Mouse (Mus musculus) kidney, embryonic 15.5 days (tissue): ENCODE results near the gene Ppp1r21. TPM values are rescaled to one million over a fixed set of nuclear protein-coding genes. Genes with fewer than 3 reads are reported as not detected.

Experiments used
- ATAC-seq: fragments of 200-750 bp; cut with Nextera tagmentation; replicated peaks from 2 replicates; pipeline ENCODE4 v1.8.0; 2017; ENCODE audit warnings: moderate TSS enrichment; ENCODE audit not compliant: low FRiP score
- H3K27ac ChIP-seq: fragments of 300-500 bp; sonication (generic); 2 replicates; pipeline ENCODE4 v1.5.1; 2015; ENCODE audit warnings: mild to moderate bottlenecking, inconsistent platforms
- H3K27me3 ChIP-seq: fragments of 300-500 bp; sonication (generic); 2 replicates; pipeline ENCODE4 v1.6.1; 2015; ENCODE audit warnings: inconsistent platforms
- H3K36me3 ChIP-seq: fragments of 300-500 bp; sonication (generic); 2 replicates; pipeline ENCODE4 v1.6.1; 2015; ENCODE audit warnings: inconsistent platforms
- H3K4me1 ChIP-seq: fragments of 300-500 bp; sonication (generic); 2 replicates; pipeline ENCODE4 v1.6.1; 2015; ENCODE audit warnings: inconsistent platforms
- H3K4me2 ChIP-seq: fragments of 300-500 bp; sonication (generic); 2 replicates; pipeline ENCODE4 v1.6.1; 2015; ENCODE audit warnings: moderate library complexity, mild to moderate bottlenecking, inconsistent platforms
- H3K4me3 ChIP-seq: fragments of 300-500 bp; sonication (generic); replicated peaks from 2 replicates; pipeline ENCODE4 v1.5.1; 2015; ENCODE audit warnings: mild to moderate bottlenecking, inconsistent platforms
- H3K9ac ChIP-seq: fragments of 300-500 bp; sonication (generic); 2 replicates; pipeline ENCODE4 v1.6.1; 2015; ENCODE audit warnings: mild to moderate bottlenecking, inconsistent platforms
- H3K9me3 ChIP-seq: fragments of 300-500 bp; sonication (generic); replicated peaks from 2 replicates; pipeline ENCODE4 v1.6.1; 2016; ENCODE audit warnings: inconsistent platforms
- WGBS: fragments of 180-500 bp; shearing (Covaris S2); methylation state at CpG from one replicate; pipeline ENCODE4 v1.1.7; 2015; ENCODE audit warnings: mixed read lengths; 5-methylcytosine and 5-hydroxymethylcytosine counted together
- polyA plus RNA-seq: library from polyadenylated mRNA; unstranded; fragments of >200 nt; fragmentation: Nextera tagmentation; extraction: Ambion mirVana; gene quantifications from 2 replicates; pipeline ENCODE4 v1.2.1, GENCODE M21; 2015

Ppp1r21 gene
- polyA plus RNA-seq, 1 experiment from 2014 or later: 26.8 TPM

DNA sequence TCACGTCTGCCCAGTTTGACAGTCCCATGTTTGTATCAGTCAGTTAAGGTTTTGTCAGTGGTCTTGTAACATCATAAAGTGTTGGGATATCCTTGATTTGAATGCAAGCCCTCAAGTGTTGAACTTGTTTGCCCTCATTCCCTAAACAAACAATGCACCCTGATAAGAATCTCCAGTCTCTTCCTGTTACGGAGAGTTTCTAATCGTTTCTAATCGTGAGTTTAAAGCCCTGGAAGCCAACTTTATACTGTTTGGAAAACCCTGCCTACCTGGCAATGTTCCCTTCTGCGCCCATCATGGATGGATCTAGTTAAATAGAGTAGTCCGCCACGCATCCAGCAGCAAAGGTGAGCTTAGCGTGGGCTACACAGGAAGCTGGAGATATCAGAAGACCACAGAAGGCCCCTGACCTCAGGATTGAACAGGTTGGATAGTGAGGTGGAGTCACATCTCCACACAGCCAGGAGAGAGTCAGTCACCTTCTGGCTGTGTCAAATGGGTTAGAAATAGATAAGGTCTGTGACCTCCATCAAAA, 70.6 kb downstream of the Ppp1r21 start:
- H3K9ac ChIP-seq: no peak overlapping the region
- H3K4me1 ChIP-seq: peaks cover 36% of the 10 kb centered on the region
- H3K36me3 ChIP-seq: 0 out of 2 replicates have a peak, but pooled peaks cover 5% of the 10 kb centered on the region
- WGBS: 70% methylated on average over 8 of the region's 8 CpGs
- no peaks in the 10 kb centered on the region for H3K27me3 ChIP-seq
- H3K4me2 ChIP-seq: no peak overlapping the region
- H3K4me3 ChIP-seq: no peak overlapping the region
- no peaks in the 10 kb centered on the region for H3K9me3 ChIP-seq
- H3K27ac ChIP-seq: no peak overlapping the region
- ATAC-seq: no peak

GRCm38 (mm10) chr17:88603943-88604342, 74.0 kb downstream of the Ppp1r21 start:
- no peak for ATAC-seq
- Histone ChIP-seq H3K27ac (no peak overlapping the region), H3K9me3 (no peaks in the 10 kb centered on the region), H3K4me1 (peaks cover 15% of the 10 kb centered on the region), H3K4me3 (no peak overlapping the region), H3K36me3 (0 out of 2 replicates have a peak, but pooled peaks cover 5% of the 10 kb centered on the region), H3K4me2 (no peak overlapping the region), H3K27me3 (no peaks in the 10 kb centered on the region), H3K9ac (no peak overlapping the region)
- WGBS: 91% methylated on average over 11 of the region's 11 CpGs

- no peak overlapping the region for H3K27ac ChIP-seq
- no peak for ATAC-seq
- WGBS: 61% methylated on average over 2 of the region's 2 CpGs
- no peaks in the 10 kb centered on the region for H3K4me1 ChIP-seq
- H3K4me2 ChIP-seq: no peak overlapping the region
- H3K9me3 ChIP-seq: no peaks in the 10 kb centered on the region
- H3K4me3 ChIP-seq: no peak overlapping the region
- H3K9ac ChIP-seq: no peak overlapping the region
- peaks cover 5% of the 10 kb centered on the region; the same call in 1 of the 2 replicates for H3K36me3 ChIP-seq
- H3K27me3 ChIP-seq: no peaks in the 10 kb centered on the region
These were observed 76.1 kb downstream of the Ppp1r21 start for GRCm38 (mm10) chr17:88606056-88606455.

DNA sequence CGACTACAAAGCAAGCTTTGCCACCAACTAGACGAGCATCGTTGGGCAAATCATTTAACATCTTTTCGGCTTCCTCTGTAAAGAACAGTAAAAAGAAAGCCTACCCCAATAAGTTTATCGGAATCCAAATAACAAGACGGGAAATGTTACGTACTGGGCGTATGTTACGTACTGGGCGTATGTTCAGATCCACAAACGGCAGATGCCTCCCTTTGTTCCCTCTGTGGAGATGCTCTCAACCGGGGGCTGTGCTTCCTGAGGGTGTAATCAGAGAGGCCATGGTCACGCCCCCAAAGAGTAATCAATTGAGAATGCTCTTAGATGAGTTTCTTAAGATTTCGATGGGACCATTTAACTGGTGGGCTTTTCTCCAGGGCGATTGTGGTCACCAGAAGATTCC, 79.4 kb downstream of the Ppp1r21 start:
- no peaks in the 10 kb centered on the region for H3K4me1 ChIP-seq
- no peak overlapping the region for H3K4me3 ChIP-seq
- ATAC-seq: no peak
- no peak overlapping the region for H3K9ac ChIP-seq
- H3K9me3 ChIP-seq: no peaks in the 10 kb centered on the region
- H3K27ac ChIP-seq: no peak overlapping the region
- no peaks in the 10 kb centered on the region for H3K27me3 ChIP-seq
- 77% methylated on average over 15 of the region's 15 CpGs for WGBS
- no peaks in the 10 kb centered on the region; the same call in 1 of the 2 replicates for H3K36me3 ChIP-seq
- no peak overlapping the region for H3K4me2 ChIP-seq

- Histone ChIP-seq H3K4me3 (no peak overlapping the region), H3K9me3 (no peaks in the 10 kb centered on the region), H3K27me3 (no peaks in the 10 kb centered on the region), H3K4me2 (no peak overlapping the region), H3K27ac (no peak overlapping the region), H3K9ac (no peak overlapping the region), H3K4me1 (no peaks in the 10 kb centered on the region), H3K36me3 (no peaks in the 10 kb centered on the region; the same call in 1 of the 2 replicates)
- WGBS: 50% methylated on average over 2 of the region's 2 CpGs
- ATAC-seq: no peak
These were observed 81.1 kb downstream of the Ppp1r21 start for GRCm38 (mm10) chr17:88611057-88611456.

DNA sequence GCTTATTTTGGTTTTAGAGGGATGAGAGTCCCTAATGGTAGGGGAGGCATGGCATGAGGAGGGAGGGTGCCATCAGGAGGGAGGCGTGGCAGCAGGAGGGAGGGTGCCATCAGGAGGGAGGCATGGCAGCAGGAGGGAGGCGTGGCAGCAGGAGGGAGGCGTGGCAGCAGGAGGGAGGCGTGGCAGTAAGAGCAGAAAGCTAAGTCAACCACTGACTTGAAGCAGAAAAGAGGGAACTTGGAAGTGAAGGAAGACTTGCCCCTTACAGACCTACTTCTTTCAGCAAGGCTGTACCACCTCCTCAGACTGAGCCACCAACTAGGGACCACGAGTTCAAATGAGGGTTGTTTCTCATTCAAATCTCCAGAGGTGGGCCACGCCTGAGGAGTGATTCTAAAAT, 83.3 kb downstream of the Ppp1r21 start:
- Histone ChIP-seq H3K4me1 (no peaks in the 10 kb centered on the region), H3K9me3 (no peaks in the 10 kb centered on the region), H3K27me3 (no peaks in the 10 kb centered on the region), H3K27ac (no peak overlapping the region), H3K36me3 (no peaks in the 10 kb centered on the region; the same call in 1 of the 2 replicates), H3K4me3 (no peak overlapping the region), H3K9ac (no peak overlapping the region), H3K4me2 (no peak overlapping the region)
- 65% methylated on average over 6 of the region's 6 CpGs for WGBS
- ATAC-seq: no peak

DNA sequence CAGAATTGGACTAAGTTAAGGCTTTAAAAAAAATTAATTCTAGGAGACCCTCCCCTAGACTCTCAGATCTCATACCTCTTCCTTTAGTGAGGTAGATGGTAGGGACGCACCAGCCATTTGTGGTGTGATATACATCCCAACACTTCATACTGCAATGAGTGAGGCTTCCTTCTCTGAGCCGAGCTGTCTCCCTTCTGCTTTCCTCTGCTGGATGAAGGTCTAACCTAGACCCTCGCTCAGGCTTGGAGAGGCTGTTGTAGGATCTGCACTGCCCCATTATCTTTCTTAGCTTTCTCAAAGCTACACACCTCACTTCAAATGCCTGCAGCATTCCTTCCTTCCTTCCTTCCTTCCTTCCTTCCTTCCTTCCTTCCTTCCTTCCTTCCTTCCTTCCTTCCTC, 83.8 kb downstream of the Ppp1r21 start:
- WGBS: 93% methylated on average over 3 of the region's 3 CpGs
- ATAC-seq: no peak

DNA sequence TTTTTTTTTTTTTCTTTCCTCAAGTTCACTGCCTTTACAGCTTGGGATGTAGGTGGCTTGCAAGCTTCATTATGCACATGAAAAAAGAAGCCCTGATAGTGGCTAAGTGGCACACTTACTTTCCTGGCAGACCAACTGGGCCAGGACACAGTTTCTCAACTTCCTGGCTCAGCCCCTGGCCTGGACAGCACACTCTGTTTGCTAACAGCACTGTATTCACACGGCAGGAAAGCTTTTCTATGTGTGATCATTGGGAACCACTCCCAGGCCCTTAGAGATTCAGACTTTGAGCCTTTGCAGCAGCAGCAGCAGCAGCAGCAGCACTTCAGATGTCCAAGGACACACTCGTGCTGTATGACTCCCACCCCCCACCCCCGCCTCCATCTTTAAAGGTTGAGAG, 84.3 kb downstream of the Ppp1r21 start:
- no peak for ATAC-seq
- Histone ChIP-seq H3K36me3 (no peaks in the 10 kb centered on the region; the same call in 1 of the 2 replicates), H3K4me1 (no peaks in the 10 kb centered on the region), H3K9ac (no peak overlapping the region), H3K4me2 (no peak overlapping the region), H3K4me3 (no peak overlapping the region), H3K9me3 (no peaks in the 10 kb centered on the region), H3K27ac (no peak overlapping the region), H3K27me3 (no peaks in the 10 kb centered on the region)
- WGBS: 53% methylated on average over 3 of the region's 3 CpGs

More for the DNA sequence above, 83.8 kb downstream of the Ppp1r21 start:
- H3K27me3 ChIP-seq: no peaks in the 10 kb centered on the region
- no peak overlapping the region for H3K27ac ChIP-seq
- H3K4me2 ChIP-seq: no peak overlapping the region
- H3K9me3 ChIP-seq: no peaks in the 10 kb centered on the region
- H3K36me3 ChIP-seq: no peaks in the 10 kb centered on the region; the same call in 1 of the 2 replicates
- H3K4me1 ChIP-seq: no peaks in the 10 kb centered on the region
- no peak overlapping the region for H3K4me3 ChIP-seq
- no peak overlapping the region for H3K9ac ChIP-seq

DNA sequence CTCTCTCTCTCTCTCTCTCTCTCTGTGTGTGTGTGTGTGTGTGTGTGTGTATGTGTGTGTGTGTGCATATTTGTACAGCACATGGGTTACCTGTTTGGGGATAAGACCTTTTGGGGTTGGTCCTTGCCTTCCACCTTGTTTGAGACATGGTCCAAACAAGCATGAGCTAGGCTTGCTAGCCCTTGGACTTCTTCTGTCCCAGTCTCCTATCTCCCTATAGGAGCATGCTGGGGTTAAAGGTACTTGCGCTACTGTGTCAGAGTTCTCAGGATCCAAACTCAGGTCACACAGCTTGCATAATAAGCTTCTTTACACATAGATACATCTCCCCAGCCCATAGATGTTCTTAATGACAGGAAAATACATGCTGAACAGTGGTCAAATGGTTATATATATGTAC, 84.8 kb downstream of the Ppp1r21 start:
- no peak for ATAC-seq

GRCm38 (mm10) chr17:88615492-88616155, 85.7 kb downstream of the Ppp1r21 start:
- H3K4me2 ChIP-seq: no peak overlapping the region
- H3K4me3 ChIP-seq: no peak overlapping the region
- no peaks in the 10 kb centered on the region for H3K4me1 ChIP-seq
- no peak overlapping the region for H3K9ac ChIP-seq
- H3K27ac ChIP-seq: no peak overlapping the region
- ATAC-seq: no peak
- WGBS: 81% methylated on average over 1 of the region's 1 CpGs
- peaks cover 2% of the 10 kb centered on the region; the same call in 1 of the 2 replicates for H3K36me3 ChIP-seq
- H3K27me3 ChIP-seq: no peaks in the 10 kb centered on the region
- H3K9me3 ChIP-seq: no peaks in the 10 kb centered on the region

More for the DNA sequence above, 84.8 kb downstream of the Ppp1r21 start:
- no peaks in the 10 kb centered on the region for H3K9me3 ChIP-seq
- no peak overlapping the region for H3K4me2 ChIP-seq
- H3K4me3 ChIP-seq: no peak overlapping the region
- no peaks in the 10 kb centered on the region for H3K4me1 ChIP-seq
- H3K36me3 ChIP-seq: no peaks in the 10 kb centered on the region
- H3K27me3 ChIP-seq: no peaks in the 10 kb centered on the region
- 100% methylated on average over 1 of the region's 1 CpGs for WGBS
- no peak overlapping the region for H3K27ac ChIP-seq
- H3K9ac ChIP-seq: no peak overlapping the region

GRCm38 (mm10) chr17:88620935-88621334, 91.0 kb downstream of the Ppp1r21 start:
- H3K27ac ChIP-seq: no peak overlapping the region
- H3K9ac ChIP-seq: no peak overlapping the region
- H3K4me3 ChIP-seq: no peak overlapping the region
- H3K4me2 ChIP-seq: no peak overlapping the region
- WGBS: 85% methylated on average over 4 of the region's 4 CpGs
- 0 out of 2 replicates have a peak, but pooled peaks cover 2% of the 10 kb centered on the region for H3K9me3 ChIP-seq
- H3K36me3 ChIP-seq: peaks cover 25% of the 10 kb centered on the region
- no peaks in the 10 kb centered on the region for H3K27me3 ChIP-seq
- no peak for ATAC-seq
- peaks cover 11% of the 10 kb centered on the region for H3K4me1 ChIP-seq

DNA sequence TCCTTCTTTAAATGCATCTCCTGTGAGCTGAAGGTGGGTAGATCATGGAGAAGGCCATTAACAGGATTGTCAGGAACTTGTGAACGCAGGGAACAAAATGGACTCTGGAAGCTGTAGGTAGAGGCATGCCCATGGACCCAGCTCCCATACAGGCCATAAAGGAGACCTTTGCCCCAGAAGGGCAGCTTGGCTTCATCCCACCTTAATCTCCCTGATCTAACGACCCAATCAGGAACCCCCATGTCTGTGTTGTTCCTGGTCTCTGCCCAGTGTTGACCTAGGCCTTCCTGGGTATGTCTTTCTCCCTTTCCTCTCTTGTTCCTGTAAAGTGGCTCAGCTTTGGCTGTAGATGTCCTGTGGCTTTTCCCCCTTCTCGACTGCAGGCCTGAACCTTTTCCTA, 91.5 kb downstream of the Ppp1r21 start:
- Histone ChIP-seq H3K36me3 (peaks cover 25% of the 10 kb centered on the region), H3K27me3 (no peaks in the 10 kb centered on the region), H3K9me3 (0 out of 2 replicates have a peak, but pooled peaks cover 2% of the 10 kb centered on the region), H3K4me1 (peaks cover 15% of the 10 kb centered on the region), H3K4me3 (no peak overlapping the region), H3K9ac (no peak overlapping the region), H3K27ac (no peak overlapping the region), H3K4me2 (no peak overlapping the region)
- 84% methylated on average over 3 of the region's 3 CpGs for WGBS
- no peak for ATAC-seq
